Mouse (Mus musculus): ENCODE results near the gene Kif28. TPM values are rescaled to one million over a fixed set of nuclear protein-coding genes. Genes with fewer than 3 reads are reported as not detected.

Gene Kif28
- polyA plus RNA-seq, 1 experiment from 2014 or later, result not detected

Other genes with a start within 250 kb of the Kif28 start
- gene Smyd3, start 227.2 kb downstream of the Kif28 start, polyA plus RNA-seq (2016; fragmentation: Nextera tagmentation; extraction: Ambion mirVana), result 26.5 and 26.6 TPM in 2 replicates
- gene Tfb2m, start 199.0 kb downstream of the Kif28 start, polyA plus RNA-seq (2016; fragmentation: Nextera tagmentation; extraction: Ambion mirVana), result 27.0 and 28.4 TPM in 2 replicates
- 19.9 and 21.4 TPM in 2 replicates for gene Cnst, start 198.9 kb downstream of the Kif28 start, polyA plus RNA-seq (2016; fragmentation: Nextera tagmentation; extraction: Ambion mirVana)
- 87.4 and 89.3 TPM in 2 replicates for gene Sccpdh, start 77.1 kb downstream of the Kif28 start, polyA plus RNA-seq (2016; fragmentation: Nextera tagmentation; extraction: Ambion mirVana)
- 0.28 and 0.35 TPM in 2 replicates for gene Gm10518, start 58.1 kb upstream of the Kif28 start, polyA plus RNA-seq (2016; fragmentation: Nextera tagmentation; extraction: Ambion mirVana)
- 33.3 and 36.3 TPM in 2 replicates for gene Ahctf1, start 58.4 kb upstream of the Kif28 start, polyA plus RNA-seq (2016; fragmentation: Nextera tagmentation; extraction: Ambion mirVana)
- gene Cdc42bpa, start 215.2 kb upstream of the Kif28 start, polyA plus RNA-seq (2016; fragmentation: Nextera tagmentation; extraction: Ambion mirVana), result 16.1 and 18.0 TPM in 2 replicates

Data from limb, embryonic 12.5 days (tissue).